Mouse (Mus musculus) neural tube, embryonic 13.5 days (tissue): ENCODE results near the gene Catsper3. TPM values are rescaled to one million over a fixed set of nuclear protein-coding genes. Genes with fewer than 3 reads are reported as not detected.

ENCODE experiments used
- ATAC-seq: fragments of 200-750 bp; cut with Nextera tagmentation; 2 replicates; pipeline ENCODE4 v1.8.0; 2017; ENCODE audit warnings: low read depth, mild to moderate bottlenecking, moderate TSS enrichment, moderate library complexity
- H3K27ac ChIP-seq: fragments of 300-500 bp; sonication (generic); replicated peaks from 2 replicates; pipeline ENCODE4 v1.5.1; 2015; ENCODE audit warnings: moderate library complexity, mild to moderate bottlenecking, inconsistent platforms
- H3K27me3 ChIP-seq: fragments of 300-500 bp; sonication (generic); 2 replicates; pipeline ENCODE4 v1.6.1; 2015; ENCODE audit warnings: mild to moderate bottlenecking, inconsistent platforms
- H3K36me3 ChIP-seq: fragments of 300-500 bp; sonication (generic); 2 replicates; pipeline ENCODE4 v1.6.1; 2015; ENCODE audit warnings: mild to moderate bottlenecking, inconsistent platforms
- H3K4me1 ChIP-seq: fragments of 300-500 bp; sonication (generic); replicated peaks from 2 replicates; pipeline ENCODE4 v1.6.1; 2015; ENCODE audit warnings: inconsistent platforms
- H3K4me2 ChIP-seq: fragments of 300-500 bp; sonication (generic); 2 replicates; pipeline ENCODE4 v1.6.1; 2015; ENCODE audit warnings: inconsistent platforms, mild to moderate bottlenecking, moderate library complexity
- H3K4me3 ChIP-seq: fragments of 300-500 bp; sonication (generic); 2 replicates; pipeline ENCODE4 v1.5.1; 2015; ENCODE audit warnings: mild to moderate bottlenecking, inconsistent platforms
- H3K9ac ChIP-seq: fragments of 300-500 bp; sonication (generic); 2 replicates; pipeline ENCODE4 v1.6.1; 2015; ENCODE audit warnings: moderate library complexity, mild to moderate bottlenecking, inconsistent platforms
- H3K9me3 ChIP-seq: fragments of 300-500 bp; sonication (generic); 2 replicates; pipeline ENCODE4 v1.6.1; 2016; ENCODE audit warnings: inconsistent platforms
- WGBS: fragments of 180-500 bp; shearing (Covaris S2); methylation state at CpG from one replicate; pipeline ENCODE4 v1.1.7; 2015; 5-methylcytosine and 5-hydroxymethylcytosine counted together
- polyA plus RNA-seq: library from polyadenylated mRNA; unstranded; fragments of >200 nt; fragmentation: Nextera tagmentation; extraction: Ambion mirVana; gene quantifications from 2 replicates; pipeline ENCODE4 v1.2.1, GENCODE M21; 2015

The Catsper3 gene
- polyA plus RNA-seq, 1 experiment from 2014 or later = not detected

- ATAC-seq = no peak
- H3K36me3 ChIP-seq = no peaks in the 10 kb centered on the region
- no peak overlapping the region for H3K4me2 ChIP-seq
- H3K4me3 ChIP-seq = no peak overlapping the region
- H3K27me3 ChIP-seq = peaks cover 95% of the 10 kb centered on the region
- H3K9ac ChIP-seq = no peak overlapping the region
- H3K9me3 ChIP-seq = no peaks in the 10 kb centered on the region
- no peak overlapping the region for H3K27ac ChIP-seq
- peaks cover 27% of the 10 kb centered on the region for H3K4me1 ChIP-seq
- 1% methylated on average over 50 of the region's 50 CpGs for WGBS
Measured at GRCm38 (mm10) chr13:55828141-55829017, 44.0 kb downstream of the Catsper3 start.

- Histone ChIP-seq H3K9me3 (no peaks in the 10 kb centered on the region), H3K9ac (no peak overlapping the region), H3K4me3 (no peak overlapping the region), H3K4me1 (peaks cover 27% of the 10 kb centered on the region), H3K4me2 (no peak overlapping the region), H3K27ac (no peak overlapping the region), H3K27me3 (peaks cover 95% of the 10 kb centered on the region), H3K36me3 (no peaks in the 10 kb centered on the region)
- WGBS = 1% methylated on average over 12 of the region's 12 CpGs
- no peak for ATAC-seq
Measured at GRCm38 (mm10) chr13:55829018-55829655, 44.8 kb downstream of the Catsper3 start.

- Histone ChIP-seq H3K36me3 (no peaks in the 10 kb centered on the region), H3K9ac (no peak overlapping the region), H3K27ac (no peak overlapping the region), H3K4me1 (peaks cover 24% of the 10 kb centered on the region), H3K4me3 (peak overlapping the region; percentile 2), H3K27me3 (peaks cover 95% of the 10 kb centered on the region), H3K4me2 (peak overlapping the region; percentile 18), H3K9me3 (no peaks in the 10 kb centered on the region)
- ATAC-seq = no peak
- WGBS = under 1% methylated on average over 48 of the region's 48 CpGs
Measured at GRCm38 (mm10) chr13:55830081-55830832, 45.9 kb downstream of the Catsper3 start.

GRCm38 (mm10) chr13:55830833-55831721, 46.7 kb downstream of the Catsper3 start:
- H3K9me3 ChIP-seq = no peaks in the 10 kb centered on the region
- peaks cover 28% of the 10 kb centered on the region for H3K4me1 ChIP-seq
- peak overlapping the region; percentile 18 for H3K4me2 ChIP-seq
- H3K27ac ChIP-seq = no peak overlapping the region
- WGBS = 1% methylated on average over 59 of the region's 82 CpGs
- no peaks in the 10 kb centered on the region for H3K36me3 ChIP-seq
- ATAC-seq = no peak
- peak overlapping the region; percentile 2 for H3K4me3 ChIP-seq
- peak overlapping the region; percentile 5; the same call in 1 of the 2 replicates for H3K9ac ChIP-seq
- H3K27me3 ChIP-seq = peaks cover 95% of the 10 kb centered on the region

GRCm38 (mm10) chr13:55831722-55832160, 47.4 kb downstream of the Catsper3 start:
- H3K27ac ChIP-seq = no peak overlapping the region
- H3K4me1 ChIP-seq = peaks cover 30% of the 10 kb centered on the region
- H3K27me3 ChIP-seq = peaks cover 95% of the 10 kb centered on the region
- WGBS = 0% methylated on average over 25 of the region's 25 CpGs
- H3K4me3 ChIP-seq = no peak overlapping the region
- ATAC-seq = no peak
- H3K36me3 ChIP-seq = no peaks in the 10 kb centered on the region
- H3K9me3 ChIP-seq = no peaks in the 10 kb centered on the region
- no peak overlapping the region for H3K9ac ChIP-seq
- peak overlapping the region; percentile 18; the same call in 1 of the 2 replicates for H3K4me2 ChIP-seq

- Histone ChIP-seq H3K27ac (no peak overlapping the region), H3K9ac (no peak overlapping the region), H3K9me3 (no peaks in the 10 kb centered on the region), H3K4me2 (no peak overlapping the region), H3K27me3 (peaks cover 99% of the 10 kb centered on the region), H3K4me1 (peaks cover 30% of the 10 kb centered on the region), H3K4me3 (no peak overlapping the region), H3K36me3 (no peaks in the 10 kb centered on the region)
- no peak for ATAC-seq
- WGBS = 11% methylated on average over 1 of the region's 1 CpGs
Measured at GRCm38 (mm10) chr13:55832602-55833001, 48.2 kb downstream of the Catsper3 start.

GRCm38 (mm10) chr13:55833921-55834320, 49.6 kb downstream of the Catsper3 start:
- Histone ChIP-seq H3K4me1 (peaks cover 22% of the 10 kb centered on the region), H3K4me2 (no peak overlapping the region), H3K4me3 (no peak overlapping the region), H3K27me3 (peaks cover 99% of the 10 kb centered on the region), H3K27ac (no peak overlapping the region), H3K36me3 (no peaks in the 10 kb centered on the region), H3K9ac (no peak overlapping the region), H3K9me3 (no peaks in the 10 kb centered on the region)
- no peak for ATAC-seq
- 4% methylated on average over 7 of the region's 7 CpGs for WGBS

GRCm38 (mm10) chr13:55834667-55835066, 50.3 kb downstream of the Catsper3 start:
- Histone ChIP-seq H3K9ac (no peak overlapping the region), H3K4me3 (no peak overlapping the region), H3K27ac (no peak overlapping the region), H3K9me3 (no peaks in the 10 kb centered on the region), H3K36me3 (no peaks in the 10 kb centered on the region), H3K4me1 (peaks cover 22% of the 10 kb centered on the region), H3K4me2 (no peak overlapping the region), H3K27me3 (peaks cover 99% of the 10 kb centered on the region)
- ATAC-seq = no peak
- WGBS = 5% methylated on average over 5 of the region's 5 CpGs

- Histone ChIP-seq H3K9me3 (no peaks in the 10 kb centered on the region), H3K36me3 (no peaks in the 10 kb centered on the region), H3K27me3 (peaks cover 99% of the 10 kb centered on the region), H3K4me3 (no peak overlapping the region), H3K9ac (no peak overlapping the region), H3K4me1 (peaks cover 25% of the 10 kb centered on the region), H3K27ac (no peak overlapping the region), H3K4me2 (no peak overlapping the region)
- under 1% methylated on average over 33 of the region's 33 CpGs for whole genome bisulfite sequencing
- no peak for ATAC-seq
Measured at GRCm38 (mm10) chr13:55835548-55836097, 51.3 kb downstream of the Catsper3 start.

- ATAC-seq = no peak
- Histone ChIP-seq H3K4me1 (peaks cover 21% of the 10 kb centered on the region), H3K9me3 (no peaks in the 10 kb centered on the region), H3K36me3 (no peaks in the 10 kb centered on the region), H3K4me2 (no peak within 1 kb of the TSS), H3K27me3 (peaks cover 99% of the 10 kb centered on the region), H3K9ac (no peak within 1 kb of the TSS), H3K4me3 (no peak within 1 kb of the TSS), H3K27ac (no peak within 1 kb of the TSS)
- 1% methylated on average over 36 of the region's 36 CpGs for WGBS
Measured at GRCm38 (mm10) chr13:55836142-55836625, 51.8 kb downstream of the Catsper3 start, which contains the start of gene Pitx1. Gene Pitx1 (minus strand): TSS chr13:55836192.
